Mouse (Mus musculus): ENCODE data around the gene Cactin. TPM values are rescaled to one million over a fixed set of nuclear protein-coding genes. Genes with fewer than 3 reads are reported as not detected.

Gene Cactin
- polyA plus RNA-seq (2017; shearing (Covaris generic)), result 16.6 TPM

DNA sequence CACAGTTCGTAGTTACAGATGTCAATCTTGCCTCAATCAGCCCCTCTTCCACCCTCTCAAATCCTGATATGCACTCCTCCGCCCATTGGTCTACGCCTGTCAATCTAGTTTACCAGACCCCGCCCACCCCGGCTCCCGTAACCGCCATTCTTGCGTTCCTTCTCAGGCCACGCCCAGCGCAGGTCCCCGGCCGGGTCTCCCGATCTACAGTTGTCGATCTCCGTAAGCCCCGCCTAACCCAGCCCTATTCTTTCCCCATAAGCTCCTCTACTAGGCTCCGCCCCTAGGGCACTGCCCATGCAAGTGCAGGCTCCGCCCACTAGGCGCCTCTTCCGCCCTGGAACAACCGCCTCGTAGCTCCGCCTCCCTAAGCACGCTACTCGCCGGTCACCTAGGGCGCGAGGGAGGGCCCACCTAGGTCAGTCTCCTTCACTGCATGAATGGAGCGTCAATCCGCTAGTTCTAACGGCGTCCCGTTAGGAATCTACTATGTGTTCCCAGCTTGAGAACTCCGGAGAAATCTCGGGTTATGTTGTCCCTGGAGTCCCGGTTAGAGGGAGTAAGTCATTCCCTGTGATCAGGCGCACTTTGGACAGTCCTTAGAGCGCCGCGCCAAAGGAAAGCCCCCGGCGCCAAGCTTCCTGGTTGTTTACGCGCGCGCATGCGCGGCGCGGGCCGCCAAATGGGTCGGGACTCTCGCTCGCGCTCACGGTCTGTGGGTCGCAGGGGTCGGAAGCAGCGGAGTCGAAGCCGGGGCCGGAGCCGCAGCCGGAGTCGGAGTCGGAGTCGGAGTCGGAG lies at the start of gene Cactin:
TSS of gene Cactin (plus strand) at position 554 of the 798 bp plus-strand sequence.

DNA sequence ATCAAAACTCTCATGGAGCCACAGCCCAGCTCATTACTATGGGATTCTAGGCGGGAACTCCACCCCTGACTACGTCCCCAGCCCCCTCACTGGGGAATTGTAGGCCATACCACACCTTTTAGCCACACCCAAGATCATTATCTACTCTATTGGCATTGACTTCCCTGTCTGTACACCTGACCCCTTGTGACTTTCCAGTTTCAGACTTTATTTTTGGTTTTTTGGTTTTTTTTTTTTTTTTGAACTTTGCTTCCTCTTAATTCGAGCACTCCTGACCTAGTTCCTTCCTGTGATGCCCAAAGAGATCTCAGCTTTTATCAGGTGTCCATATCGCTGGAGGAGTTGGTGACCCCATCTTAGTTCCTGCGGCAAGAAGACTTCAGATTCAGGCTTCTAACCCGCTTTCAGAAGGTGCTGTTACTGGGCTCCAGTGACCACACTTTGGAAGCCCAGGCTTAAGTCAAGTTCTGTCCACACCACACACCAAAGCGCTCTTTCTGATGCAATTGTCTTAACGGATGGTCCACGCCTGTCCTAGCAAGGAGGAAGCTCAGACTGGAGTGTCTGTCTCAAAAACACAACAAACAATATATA lies 29.3 kb upstream of the Cactin start, which contains the start of gene Tjp3:
TSS of gene Tjp3 (minus strand) at position 71 of the 594 bp plus-strand sequence.

DNA sequence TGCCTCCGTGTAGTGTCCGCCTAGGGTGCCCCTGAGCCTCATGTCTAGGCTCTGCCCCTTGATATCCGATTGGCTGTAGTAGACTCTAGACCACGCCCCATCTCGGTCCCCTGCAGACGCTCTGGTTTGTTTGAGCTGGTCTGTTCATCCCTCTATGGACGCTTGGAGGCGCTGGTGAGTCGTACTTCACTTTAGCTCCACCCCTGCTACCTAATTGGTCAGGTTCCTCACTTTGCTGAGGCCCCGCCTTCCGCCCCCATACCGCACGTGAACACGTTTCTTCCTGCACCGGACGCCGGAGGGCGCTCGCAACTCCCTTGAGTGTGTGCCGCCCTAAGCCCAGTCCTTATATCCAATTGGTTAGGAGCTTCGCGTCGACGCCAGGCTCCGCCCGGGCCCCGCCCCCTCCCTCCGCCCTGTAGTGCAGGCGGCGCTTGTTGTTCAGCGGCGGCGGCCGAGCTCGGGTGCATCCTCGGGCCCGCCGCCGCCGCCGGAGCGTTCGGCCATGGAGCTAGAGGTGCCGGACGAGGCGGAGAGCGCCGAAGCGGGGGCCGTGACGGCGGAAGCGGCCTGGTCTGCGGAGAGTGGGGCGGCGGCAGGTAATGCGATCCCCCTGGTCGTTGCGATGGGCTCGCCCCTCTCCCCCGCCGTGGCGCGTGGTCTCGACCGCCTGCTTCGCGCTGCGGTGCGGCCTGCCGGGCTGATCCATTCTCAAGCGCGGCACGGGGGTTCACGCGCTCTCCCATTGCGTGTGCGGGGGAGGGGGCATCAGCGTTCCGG lies 28.2 kb upstream of the Cactin start, which contains the start of gene Pip5k1c:
TSS of gene Pip5k1c (plus strand) at position 410 of the 780 bp plus-strand sequence.

DNA sequence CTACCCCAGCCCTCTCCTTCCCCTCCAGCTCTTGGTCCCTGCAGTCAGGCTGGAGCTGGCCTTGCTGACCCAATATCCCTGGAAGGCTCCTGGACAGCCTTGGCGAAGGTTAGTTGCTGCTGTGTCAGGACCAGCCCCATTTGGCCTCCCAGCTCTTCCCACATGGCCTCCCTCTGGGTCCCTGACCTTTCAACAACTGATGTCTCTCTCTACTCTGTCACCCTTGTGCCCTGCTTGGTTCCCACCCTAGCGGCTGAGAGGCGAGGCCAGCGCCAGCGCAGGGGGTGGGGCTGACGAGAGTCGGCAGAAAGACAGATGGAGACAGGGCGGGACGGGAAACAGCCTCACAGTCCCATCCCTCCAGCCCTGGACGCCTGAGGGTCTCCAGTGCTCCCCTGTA lies 7.5 kb downstream of the Cactin start, which contains the start of gene Tbxa2r:
TSS of gene Tbxa2r (plus strand) at position 346 of the 400 bp plus-strand sequence.

DNA sequence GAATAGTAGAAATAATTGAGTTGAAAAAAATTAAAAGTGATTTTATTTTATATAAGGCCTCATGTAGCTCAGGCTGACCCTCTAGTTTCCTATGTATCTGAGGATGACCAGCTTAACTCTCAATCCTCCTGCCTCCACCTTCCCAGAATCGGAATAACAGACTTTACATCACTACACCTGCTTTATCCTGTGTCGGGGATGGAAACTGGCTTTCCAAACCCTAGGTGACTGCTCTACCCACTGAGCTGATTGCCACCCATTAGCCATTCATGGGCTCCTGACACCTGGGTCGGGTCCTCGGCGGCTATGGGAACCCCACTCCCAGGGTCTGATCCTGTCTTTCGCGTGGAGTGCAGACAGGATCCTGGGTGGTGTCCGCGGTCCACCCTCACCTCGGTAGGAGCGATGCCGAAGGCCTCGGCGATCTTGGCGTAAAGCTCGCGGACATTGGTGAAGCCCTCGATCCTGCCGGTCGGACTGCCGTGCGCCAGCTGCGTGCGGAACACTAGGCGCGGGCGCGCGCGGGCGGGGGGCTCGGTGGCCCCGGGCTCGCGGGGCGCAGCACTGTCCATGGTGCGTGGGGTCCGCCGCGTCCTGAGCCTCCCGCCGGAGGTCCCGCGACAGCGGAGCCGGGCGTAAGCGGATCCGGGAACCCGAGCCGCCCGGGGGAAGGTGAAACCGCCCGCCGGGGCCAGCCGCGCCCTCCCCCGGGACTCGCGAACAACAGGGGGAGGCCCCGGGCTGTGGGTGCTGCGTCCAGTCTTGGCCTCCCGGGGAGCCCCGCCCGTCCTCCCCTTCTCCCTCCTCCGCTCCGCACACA lies 22.0 kb downstream of the Cactin start, which contains the start of gene Gipc3:
TSS of gene Gipc3 (minus strand) at position 581 of the 820 bp plus-strand sequence.

DNA sequence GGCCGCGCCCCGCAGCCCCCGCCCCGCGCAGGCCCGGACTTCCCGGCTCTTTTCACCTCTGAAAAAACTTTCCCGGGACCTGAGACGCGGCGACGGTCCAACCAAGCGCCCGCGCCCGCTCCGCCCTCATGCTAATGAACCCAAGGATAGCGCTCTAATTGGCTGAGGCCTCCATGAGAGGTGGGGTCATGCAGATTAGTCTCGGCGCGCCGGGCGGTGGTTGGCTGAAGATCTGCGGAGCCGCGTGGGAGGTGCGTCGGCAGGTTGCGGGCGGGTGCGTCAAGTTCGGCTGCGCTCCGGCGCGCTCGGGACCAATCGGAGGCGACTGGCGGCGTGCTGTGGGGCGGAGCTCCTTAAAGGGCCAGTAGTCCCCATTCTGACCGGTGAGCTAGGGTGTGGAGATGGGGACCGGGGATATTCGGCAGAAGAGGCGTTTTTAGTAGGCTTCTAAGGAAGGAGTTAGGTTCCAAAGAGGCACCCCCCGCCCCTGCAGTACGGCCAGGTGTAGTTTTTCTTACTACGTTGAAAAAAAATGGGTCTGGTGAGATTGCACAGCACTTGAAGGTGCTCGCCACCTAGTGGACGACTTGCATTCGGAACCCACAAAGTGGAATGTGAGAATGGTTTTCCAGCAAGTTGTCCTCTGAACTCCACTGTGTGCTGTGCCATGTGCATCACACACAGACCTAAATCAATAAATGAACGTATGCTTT lies 29.6 kb downstream of the Cactin start, which contains the start of gene Hmg20b:
TSS of gene Hmg20b (minus strand) at position 130 of the 713 bp plus-strand sequence.

GRCm38 (mm10) chr10:81356991-81357844 lies 36.3 kb downstream of the Cactin start, which contains the start of gene Mfsd12:
Gene Mfsd12, plus strand, starts transcription at chr10:81357491.

GRCm38 (mm10) chr10:81365672-81366476 lies 45.0 kb downstream of the Cactin start, which contains the start of gene 4930404N11Rik:
Gene 4930404N11Rik, minus strand, starts transcription at chr10:81365816.

Other genes with a start within 250 kb of the Cactin start
- gene Creb3l3, start 222.2 kb upstream of the Cactin start, polyA plus RNA-seq (2017; shearing (Covaris generic)), result 0.25 TPM
- 31.9 TPM for gene Map2k2, start 215.2 kb upstream of the Cactin start, polyA plus RNA-seq (2017; shearing (Covaris generic))
- gene Zbtb7a, start 185.9 kb upstream of the Cactin start, polyA plus RNA-seq (2017; shearing (Covaris generic)), result 18.9 TPM
- 32.1 TPM for gene Pias4, start 153.2 kb upstream of the Cactin start, polyA plus RNA-seq (2017; shearing (Covaris generic))
- gene Eef2, start 144.5 kb upstream of the Cactin start, polyA plus RNA-seq (2017; shearing (Covaris generic)), result 984 TPM
- 12.1 TPM for gene Dapk3, start 138.1 kb upstream of the Cactin start, polyA plus RNA-seq (2017; shearing (Covaris generic))
- not detected for gene 4930442H23Rik, start 137.3 kb upstream of the Cactin start, polyA plus RNA-seq (2017; shearing (Covaris generic))
- 0.37 TPM for gene Nmrk2, start 119.1 kb upstream of the Cactin start, polyA plus RNA-seq (2017; shearing (Covaris generic))
- 9.0 TPM for gene Atcay, start 90.3 kb upstream of the Cactin start, polyA plus RNA-seq (2017; shearing (Covaris generic))
- 3.7 TPM for gene Zfr2, start 87.9 kb upstream of the Cactin start, polyA plus RNA-seq (2017; shearing (Covaris generic))
- 134 TPM for gene Matk, start 68.2 kb upstream of the Cactin start, polyA plus RNA-seq (2017; shearing (Covaris generic))
- 139 TPM for gene Mrpl54, start 54.2 kb upstream of the Cactin start, polyA plus RNA-seq (2017; shearing (Covaris generic))
- gene Apba3, start 54.1 kb upstream of the Cactin start, polyA plus RNA-seq (2017; shearing (Covaris generic)), result 38.6 TPM
- 8.3 TPM for gene Tjp3, start 29.5 kb upstream of the Cactin start, polyA plus RNA-seq (2017; shearing (Covaris generic))
- 32.1 TPM for gene Pip5k1c, start 28.1 kb upstream of the Cactin start, polyA plus RNA-seq (2017; shearing (Covaris generic))
- gene Tbxa2r, start 7.6 kb downstream of the Cactin start, polyA plus RNA-seq (2017; shearing (Covaris generic)), result 41.7 TPM
- gene Gipc3, start 22.2 kb downstream of the Cactin start, polyA plus RNA-seq (2017; shearing (Covaris generic)), result not detected
- 28.8 TPM for gene Hmg20b, start 29.4 kb downstream of the Cactin start, polyA plus RNA-seq (2017; shearing (Covaris generic))
- 1.5 TPM for gene Mfsd12, start 36.4 kb downstream of the Cactin start, polyA plus RNA-seq (2017; shearing (Covaris generic))
- gene 4930404N11Rik, start 44.7 kb downstream of the Cactin start, polyA plus RNA-seq (2017; shearing (Covaris generic)), result 0.82 TPM
- gene Fzr1, start 57.4 kb downstream of the Cactin start, polyA plus RNA-seq (2017; shearing (Covaris generic)), result 16.3 TPM
- 32.9 TPM for gene Dohh, start 63.3 kb downstream of the Cactin start, polyA plus RNA-seq (2017; shearing (Covaris generic))
- 3.4 TPM for gene Gm48551, start 63.4 kb downstream of the Cactin start, polyA plus RNA-seq (2017; shearing (Covaris generic))
- gene Gm48552, start 67.9 kb downstream of the Cactin start, polyA plus RNA-seq (2017; shearing (Covaris generic)), result 0.91 TPM
- gene Smim24, start 71.9 kb downstream of the Cactin start, polyA plus RNA-seq (2017; shearing (Covaris generic)), result 8.7 TPM
- 23.6 TPM for gene Nfic, start 134.5 kb downstream of the Cactin start, polyA plus RNA-seq (2017; shearing (Covaris generic))
- gene Celf5, start 161.6 kb downstream of the Cactin start, polyA plus RNA-seq (2017; shearing (Covaris generic)), result 0.17 TPM
- 133 TPM for gene Ncln, start 175.3 kb downstream of the Cactin start, polyA plus RNA-seq (2017; shearing (Covaris generic))
- 96.9 TPM for gene S1pr4, start 179.0 kb downstream of the Cactin start, polyA plus RNA-seq (2017; shearing (Covaris generic))
- gene Gna15, start 203.1 kb downstream of the Cactin start, polyA plus RNA-seq (2017; shearing (Covaris generic)), result 19.4 TPM
- gene Gna11, start 224.1 kb downstream of the Cactin start, polyA plus RNA-seq (2017; shearing (Covaris generic)), result 7.0 TPM
- gene Aes, start 238.4 kb downstream of the Cactin start, polyA plus RNA-seq (2017; shearing (Covaris generic)), result 134 TPM